Mouse (Mus musculus) embryonic facial prominence, embryonic 11.5 days (tissue): ENCODE data around the gene Mtus2. TPM values are rescaled to one million over a fixed set of nuclear protein-coding genes. Genes with fewer than 3 reads are reported as not detected.
"Not testable (repeated sequence)": the region's sequence is repeated elsewhere in the genome, so short reads cannot be mapped to it uniquely, and the experiment has no call there.

Source experiments
- ATAC-seq: fragments of 200-750 bp; cut with Nextera tagmentation; replicated peaks from 2 replicates; pipeline ENCODE4 v1.8.0; 2017; ENCODE audit warnings: low read depth; ENCODE audit not compliant: insufficient number of reproducible peaks, low FRiP score, low TSS enrichment
- DNase-seq: peaks from one replicate; pipeline ENCODE4 v3.0.0-alpha.2; 2015; ENCODE audit warnings: low spot score
- H3K27ac ChIP-seq: fragments of 300-500 bp; sonication (generic); replicated peaks from 2 replicates; pipeline ENCODE4 v1.5.1; 2014; ENCODE audit warnings: mild to moderate bottlenecking, low read depth, low read length, control low read depth
- H3K27me3 ChIP-seq: fragments of 300-500 bp; sonication (generic); 2 replicates; pipeline ENCODE4 v1.6.1; 2014; ENCODE audit warnings: mild to moderate bottlenecking, low read length, moderate library complexity, mixed read lengths; ENCODE audit not compliant: control insufficient read depth, insufficient read depth
- H3K36me3 ChIP-seq: fragments of 300-500 bp; sonication (generic); replicated peaks from 2 replicates; pipeline ENCODE4 v1.6.1; 2014; ENCODE audit warnings: low read depth, mild to moderate bottlenecking, low read length, moderate library complexity, mixed read lengths; ENCODE audit not compliant: control insufficient read depth, insufficient read depth
- H3K4me1 ChIP-seq: fragments of 300-500 bp; sonication (generic); 2 replicates; pipeline ENCODE4 v1.6.1; 2014; ENCODE audit warnings: low read length, mixed read lengths; ENCODE audit not compliant: control insufficient read depth, insufficient read depth
- H3K4me2 ChIP-seq: fragments of 300-500 bp; sonication (generic); 2 replicates; pipeline ENCODE4 v1.6.1; 2014; ENCODE audit warnings: low read depth, mild to moderate bottlenecking, control low read depth, low read length, moderate library complexity
- H3K4me3 ChIP-seq: fragments of 300-500 bp; sonication (generic); 2 replicates; pipeline ENCODE4 v1.5.1; 2014; ENCODE audit warnings: low read depth, low read length, control low read depth
- H3K9ac ChIP-seq: fragments of 300-500 bp; sonication (generic); replicated peaks from 2 replicates; pipeline ENCODE4 v1.6.1; 2014; ENCODE audit warnings: mild to moderate bottlenecking, control low read depth, low read length
- H3K9me3 ChIP-seq: fragments of 300-500 bp; sonication (generic); replicated peaks from 2 replicates; pipeline ENCODE4 v1.6.1; 2016; ENCODE audit warnings: mild to moderate bottlenecking, low read length, inconsistent platforms, mixed read lengths; ENCODE audit not compliant: control insufficient read depth
- WGBS: fragments of 180-500 bp; shearing (Covaris S2); extraction: QIAGEN DNeasy Blood & Tissue Kit; methylation state at CpG from one replicate; pipeline ENCODE4 v1.1.7; 2014; 5-methylcytosine and 5-hydroxymethylcytosine counted together
- polyA plus RNA-seq: library from polyadenylated mRNA; unstranded; fragments of >200 nt; fragmentation: Nextera tagmentation; extraction: Ambion mirVana; gene quantifications from 2 replicates; pipeline ENCODE4 v1.2.1, GENCODE M21; 2014

Gene Mtus2
- polyA plus RNA-seq, 1 experiment from 2014 or later, result 10.6 TPM

GRCm38 (mm10) chr5:147949881-147950280 is 7.2 kb upstream of the Mtus2 start:
- Histone ChIP-seq H3K36me3 (no peaks in the 10 kb centered on the region), H3K27me3 (no peaks in the 10 kb centered on the region), H3K4me2 (no peak overlapping the region), H3K9ac (no peak overlapping the region), H3K4me3 (no peak overlapping the region), H3K4me1 (no peaks in the 10 kb centered on the region; the same call in 1 of the 2 replicates), H3K27ac (no peak overlapping the region), H3K9me3 (no peaks in the 10 kb centered on the region)
- ATAC-seq (no peak), DNase-seq (no peak)
- 76% methylated on average over 14 of the region's 14 CpGs for WGBS

DNA sequence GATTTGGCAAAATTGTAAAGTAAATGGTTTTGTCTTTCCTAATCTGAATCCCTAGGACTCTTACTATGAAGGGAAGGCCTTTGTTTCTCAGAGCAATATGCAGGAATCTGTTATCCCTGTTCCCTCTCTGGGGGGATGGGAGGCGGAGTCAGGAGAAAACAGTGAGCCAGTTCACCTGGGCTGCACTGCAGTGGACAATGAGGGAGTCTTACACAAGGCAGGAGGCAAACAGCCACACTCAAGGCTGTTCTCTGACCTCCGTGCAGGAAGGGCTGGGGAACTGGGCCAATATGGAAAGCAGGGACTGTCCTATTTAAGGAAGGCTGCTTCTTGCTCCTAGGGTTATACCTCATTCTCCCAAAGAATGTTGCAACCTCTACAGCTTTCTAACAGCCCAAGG is 5.4 kb upstream of the Mtus2 start:
- ATAC-seq (no peak), DNase-seq (no peak)
- Histone ChIP-seq H3K4me2 (no peak overlapping the region), H3K4me1 (no peaks in the 10 kb centered on the region), H3K27ac (no peak overlapping the region), H3K27me3 (peaks cover 10% of the 10 kb centered on the region; the same call in 1 of the 2 replicates), H3K9me3 (no peaks in the 10 kb centered on the region), H3K4me3 (no peak overlapping the region), H3K9ac (no peak overlapping the region), H3K36me3 (no peaks in the 10 kb centered on the region)
- 43% methylated on average over 2 of the region's 2 CpGs for WGBS

GRCm38 (mm10) chr5:147953181-147953580 is 3.9 kb upstream of the Mtus2 start:
- not testable (repeated sequence) for H3K27ac ChIP-seq, H3K9ac ChIP-seq, H3K4me2 ChIP-seq, H3K36me3 ChIP-seq, DNase-seq, H3K4me3 ChIP-seq, ATAC-seq, H3K4me1 ChIP-seq, H3K9me3 ChIP-seq
- peaks cover 21% of the 10 kb centered on the region for H3K27me3 ChIP-seq
- 85% methylated on average over 5 of the region's 5 CpGs for WGBS

DNA sequence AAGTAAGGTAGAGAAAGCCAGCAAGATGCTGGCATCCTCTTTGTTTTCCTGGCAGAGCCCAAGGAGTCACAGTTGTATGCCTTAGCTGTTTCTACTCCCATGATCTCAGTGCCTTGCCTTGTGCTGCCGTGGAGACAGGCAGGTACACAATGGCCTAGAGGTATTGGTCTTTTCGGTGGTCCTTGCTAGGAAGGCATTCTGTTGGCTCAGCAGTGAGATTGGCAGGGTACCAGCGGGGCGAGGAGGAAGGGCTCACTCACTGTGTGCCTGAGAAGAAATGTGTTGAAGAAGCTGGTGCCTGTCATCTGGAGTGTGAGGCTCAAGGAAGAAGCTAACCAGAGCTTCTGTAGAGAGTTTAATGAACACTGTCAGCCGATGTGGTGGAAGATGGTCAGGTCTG is 1.4 kb upstream of the Mtus2 start:
- H3K27ac ChIP-seq, result no peak overlapping the region
- no peak overlapping the region for H3K4me2 ChIP-seq
- no peaks in the 10 kb centered on the region for H3K4me1 ChIP-seq
- no peaks in the 10 kb centered on the region for H3K9me3 ChIP-seq
- ATAC-seq, result no peak
- no peak overlapping the region for H3K4me3 ChIP-seq
- no peak for DNase-seq
- no peaks in the 10 kb centered on the region for H3K36me3 ChIP-seq
- no peak overlapping the region for H3K9ac ChIP-seq
- WGBS, result 42% methylated on average over 5 of the region's 5 CpGs
- H3K27me3 ChIP-seq, result peaks cover 28% of the 10 kb centered on the region

DNA sequence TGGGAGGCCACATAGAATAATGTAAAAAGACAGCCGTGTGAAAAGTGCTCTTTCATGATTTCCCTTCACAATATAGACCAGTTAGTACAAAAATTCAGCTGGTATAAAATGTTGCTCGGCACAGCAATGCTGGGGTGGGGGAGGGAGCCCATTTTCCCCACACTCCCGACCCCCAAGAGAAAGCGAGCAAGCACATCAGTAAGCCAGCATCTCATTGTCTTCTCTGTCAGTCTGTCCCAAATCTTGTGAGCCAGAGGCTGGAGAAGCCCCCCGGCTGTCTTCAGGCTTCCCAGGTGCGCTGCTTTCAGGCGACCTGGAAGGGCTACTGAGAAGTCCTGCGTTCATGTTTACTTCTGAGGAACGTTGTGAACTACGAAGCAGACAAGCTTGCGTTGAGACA is 699 bp upstream of the Mtus2 start:
- Histone ChIP-seq H3K36me3 (no peaks in the 10 kb centered on the region), H3K4me2 (peak overlapping the region; percentile 98), H3K9me3 (no peaks in the 10 kb centered on the region), H3K4me3 (no peak overlapping the region), H3K9ac (no peak overlapping the region), H3K4me1 (no peaks in the 10 kb centered on the region), H3K27ac (no peak overlapping the region), H3K27me3 (peaks cover 28% of the 10 kb centered on the region)
- WGBS, result 3% methylated on average over 11 of the region's 11 CpGs
- no peak for ATAC-seq
- no peak for DNase-seq

DNA sequence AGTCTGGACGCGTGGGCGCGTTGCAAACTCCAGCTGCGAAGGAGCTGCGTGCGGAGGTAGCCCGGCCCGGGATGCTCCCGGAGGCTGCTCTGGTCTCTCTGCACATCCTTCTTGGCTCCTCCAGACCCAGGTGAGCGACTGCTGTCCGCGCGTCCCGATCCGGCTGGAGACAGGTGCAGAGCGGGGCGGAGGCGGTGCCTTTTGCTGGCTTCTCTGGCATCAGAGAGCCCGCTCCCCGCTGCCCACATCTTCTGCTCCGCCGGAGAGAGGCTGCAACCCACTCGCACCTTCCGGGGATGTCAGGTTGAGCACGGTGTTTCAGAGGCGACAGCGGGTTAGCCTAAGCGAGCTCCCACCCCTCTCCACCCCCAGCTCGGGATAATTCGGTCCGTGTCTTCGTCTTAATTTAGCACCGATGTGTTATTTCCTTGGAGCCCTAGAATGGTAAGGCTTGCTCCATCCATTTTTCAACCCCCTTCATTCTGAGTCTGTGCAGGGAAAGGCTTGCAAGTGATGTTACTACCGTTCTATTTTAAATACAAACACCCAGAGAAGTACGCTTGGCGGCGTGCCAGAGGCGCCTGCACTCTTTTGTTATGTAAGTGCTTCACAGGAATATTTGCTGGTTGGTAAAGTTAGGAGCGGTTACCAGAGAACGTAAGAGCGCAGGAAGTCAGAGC is 612 bp downstream of the Mtus2 start:
- Histone ChIP-seq H3K36me3 (no peaks in the 10 kb centered on the region), H3K4me1 (no peaks in the 10 kb centered on the region), H3K4me2 (peak overlapping the region; percentile 98), H3K9ac (peak overlapping the region; percentile 53), H3K27ac (no peak overlapping the region), H3K27me3 (peaks cover 28% of the 10 kb centered on the region), H3K9me3 (no peaks in the 10 kb centered on the region), H3K4me3 (peak overlapping the region; percentile 48)
- 1% methylated on average over 42 of the region's 42 CpGs for WGBS
- ATAC-seq, result no peak; the same call in 1 of the 2 replicates
- DNase-seq, result peak; percentile 63

- no peaks in the 10 kb centered on the region for H3K4me1 ChIP-seq
- H3K27me3 ChIP-seq, result peaks cover 28% of the 10 kb centered on the region
- no peak overlapping the region for H3K4me3 ChIP-seq
- H3K4me2 ChIP-seq, result no peak overlapping the region
- H3K9me3 ChIP-seq, result no peaks in the 10 kb centered on the region
- H3K27ac ChIP-seq, result no peak overlapping the region
- no peak for ATAC-seq
- H3K9ac ChIP-seq, result no peak overlapping the region
- no peak for DNase-seq
- H3K36me3 ChIP-seq, result no peaks in the 10 kb centered on the region
- 46% methylated on average over 13 of the region's 13 CpGs for WGBS
Observed at GRCm38 (mm10) chr5:147958552-147958951, 1.4 kb downstream of the Mtus2 start.

- H3K27me3 ChIP-seq, result peaks cover 28% of the 10 kb centered on the region
- no peak for ATAC-seq
- 32% methylated on average over 5 of the region's 5 CpGs for WGBS
- H3K4me2 ChIP-seq, result no peak overlapping the region
- DNase-seq, result no peak
- no peak overlapping the region for H3K9ac ChIP-seq
- no peaks in the 10 kb centered on the region for H3K36me3 ChIP-seq
- H3K4me3 ChIP-seq, result no peak overlapping the region
- no peaks in the 10 kb centered on the region for H3K4me1 ChIP-seq
- H3K27ac ChIP-seq, result no peak overlapping the region
- H3K9me3 ChIP-seq, result no peaks in the 10 kb centered on the region
Observed at GRCm38 (mm10) chr5:147959088-147959487, 2.0 kb downstream of the Mtus2 start.
